In the genomic region with DNA sequence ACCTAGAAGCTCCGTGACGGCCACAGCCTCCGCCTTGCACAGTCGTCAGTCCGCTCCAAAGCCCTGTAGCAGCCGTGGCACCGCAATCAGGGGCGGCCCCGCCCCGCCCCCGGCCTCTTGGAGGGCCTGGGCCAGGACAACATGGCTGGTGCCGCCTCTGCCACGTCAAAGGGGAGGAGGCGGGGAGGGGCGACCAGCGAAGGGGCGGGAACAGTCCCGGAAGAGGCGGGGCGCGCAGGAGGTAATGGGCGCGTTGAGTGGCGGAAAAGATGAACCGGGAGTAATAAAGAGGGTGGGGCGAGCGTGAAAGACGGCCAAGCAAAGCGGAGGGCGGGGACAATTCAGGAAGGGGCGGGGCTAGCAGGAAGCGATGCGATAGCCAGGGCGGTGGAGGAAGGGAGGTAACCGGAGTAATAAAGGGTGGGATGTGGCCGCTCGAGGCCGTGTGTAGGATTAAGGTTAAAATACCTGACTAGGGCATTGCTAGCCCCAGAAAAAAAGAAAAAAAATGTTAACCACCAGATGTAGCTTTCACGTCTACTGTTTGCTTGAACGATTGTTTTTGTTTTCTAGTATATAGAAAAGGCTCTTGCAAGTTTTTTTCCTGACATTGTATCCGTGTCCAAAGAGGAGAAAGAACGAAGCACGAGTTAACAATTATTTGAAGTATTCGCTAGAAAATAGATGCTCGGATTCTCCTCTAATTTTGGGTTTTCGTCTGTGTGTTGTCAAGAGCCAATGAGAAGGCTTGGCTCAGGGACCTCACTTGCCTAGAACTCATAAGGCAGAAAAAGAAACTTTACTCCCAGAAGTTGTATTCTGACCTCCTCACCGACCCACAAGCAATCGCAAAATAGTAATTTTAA, we compare ENCODE assay signal across 8 mouse cellular contexts. TPM values are rescaled to one million over a fixed set of nuclear protein-coding genes. Genes with fewer than 3 reads are reported as not detected.
DNase-seq lines count a peak whose midpoint lies in the region; ATAC-seq lines count a peak whose summit lies in the region.

A gene (minus strand): TSS at position 174 of the 866 bp plus-strand sequence.

- peak within 1 kb of the TSS; percentile 89 for H3K9ac ChIP-seq in intestine, embryonic 14.5 days (ENCODE audit: low read length)

- peak; percentile 96 for ATAC-seq in intestine, embryonic 14.5 days (replicated peaks; ENCODE audit: low FRiP score, low TSS enrichment, low read depth)

- peak within 1 kb of the TSS; percentile 94 for H3K4me2 ChIP-seq in intestine, embryonic 14.5 days (ENCODE audit: low read length)

- intact Hi-C loops in left cerebral cortex, postnatal 14 days (cut with DNase I) = loop anchor here (2.0 kb wide), 1 partner anchor 119 kb away; no protein-coding TSS in a partner anchor

- peaks cover 2% of the 10 kb centered on the region for H3K36me3 ChIP-seq in intestine, embryonic 14.5 days (ENCODE audit: control insufficient read depth, insufficient read depth, low read length)

- H3K4me1 ChIP-seq in intestine, embryonic 14.5 days (replicated peaks; ENCODE audit: control insufficient read depth, insufficient read depth, low read length) = peaks cover 27% of the 10 kb centered on the region

- no peaks in the 10 kb centered on the region for H3K27me3 ChIP-seq in intestine, embryonic 14.5 days (replicated peaks; ENCODE audit: control insufficient read depth, insufficient read depth, low read length)

- DNase-seq in adrenal gland, adult (ENCODE audit: inconsistent age in 2 of 2, low spot score in 1 of 2) = peak; percentile 100
- peak; percentile 99 for DNase-seq in embryo, embryonic 10.5 days (ENCODE audit: low spot score)
- DNase-seq in gastrocnemius, postnatal 25 days = peak; percentile 100
- DNase-seq in intestine, embryonic 14.5 days (ENCODE audit: low spot score) = peak; percentile 100
- DNase-seq in left cerebral cortex, postnatal 14 days (ENCODE audit: low spot score in 2 of 2) = peak; percentile 97 to 98
- DNase-seq in mesoderm, embryonic 11.5 days (ENCODE audit: low read depth, low spot score) = peak; percentile 98
- DNase-seq in right cerebral cortex, postnatal 36 days (ENCODE audit: low spot score in 2 of 2) = peak; percentile 96 to 98
- peak; percentile 100 for DNase-seq in yolk sac, embryonic 10.5 days (ENCODE audit: low spot score)

- peak within 1 kb of the TSS; percentile 90 for H3K4me3 ChIP-seq in intestine, embryonic 14.5 days (ENCODE audit: low read depth, low read length)

- no peaks in the 10 kb centered on the region for H3K9me3 ChIP-seq in intestine, embryonic 14.5 days (ENCODE audit: control insufficient read depth, low read length)

- peak within 1 kb of the TSS; percentile 87 for H3K27ac ChIP-seq in intestine, embryonic 14.5 days (ENCODE audit: low read depth)

- WGBS in intestine, embryonic 14.5 days = under 1% methylated on average over 48 of the region's 48 CpGs

RNA-seq across cellular contexts. Expression of the gene that starts here (rescaled TPM):
- total RNA-seq in gastrocnemius, postnatal 25 days (2021) = 10 to 100 TPM; 44.4 to 46.0 TPM
- 70.8 and 75.9 TPM in 2 replicates for polyA plus RNA-seq in intestine, embryonic 14.5 days (2014; fragmentation: Nextera tagmentation; extraction: Ambion mirVana)
- total RNA-seq in left cerebral cortex, postnatal 14 days (2021) = 100 to 1,000 TPM; 123 to 127 TPM

Comparison
In these comparisons a context has a peak if more than half of its experiments do, and no peak if none do; other contexts are left out.
1. Peak in every context shown above with its lines: DNase-seq, ATAC-seq, H3K4me3 ChIP-seq and H3K27ac ChIP-seq.